Mouse (Mus musculus): ENCODE measurements around the gene Rras2.
A peak's percentile ranks its signal among the peaks of the same experiment; 100 is the strongest.

The Rras2 gene

DNA sequence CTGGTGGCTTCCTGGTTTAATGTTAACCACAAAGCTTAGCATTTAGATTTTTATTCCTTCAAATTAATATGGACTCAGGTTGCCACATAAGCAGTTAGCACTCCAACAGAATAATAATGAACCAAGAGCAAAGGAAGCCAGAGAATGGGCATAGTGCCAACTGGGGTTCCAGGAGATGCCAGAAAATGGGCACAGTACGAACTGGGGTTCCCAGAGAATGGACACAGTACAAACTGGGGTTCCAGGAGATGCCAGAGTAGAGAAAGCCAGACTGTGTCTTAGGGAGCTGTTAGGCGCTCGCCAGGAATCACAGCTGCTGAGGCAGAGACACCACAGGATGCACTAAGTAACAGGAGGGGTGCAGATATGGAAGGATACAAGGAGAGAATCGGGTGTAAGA is 80.3 kb downstream of the Rras2 start:
- DNase-seq (ENCODE audit: low read depth in 2 of 2, low spot score in 2 of 2): no peak

DNA sequence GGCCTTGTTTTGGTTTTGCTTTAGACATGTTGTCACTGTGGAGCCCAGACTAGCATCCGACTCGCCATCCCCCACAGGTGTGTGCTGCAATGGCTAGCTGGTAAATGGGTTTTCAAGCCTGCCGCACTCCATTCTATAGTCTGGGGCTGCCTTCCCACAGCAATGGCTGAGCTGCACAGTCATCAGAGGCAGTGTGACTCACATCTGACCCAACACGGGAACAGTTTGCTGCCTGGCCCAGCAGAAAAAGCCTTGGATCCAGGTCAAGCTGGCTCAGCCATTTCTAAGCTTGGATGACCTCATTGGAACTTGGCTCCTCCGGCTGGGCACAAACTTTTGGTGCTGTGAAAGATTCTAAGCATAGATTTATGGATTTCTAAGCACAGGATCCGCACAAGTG is 88.0 kb downstream of the Rras2 start:
- DNase-seq (ENCODE audit: low read depth in 2 of 2, low spot score in 2 of 2): no peak

DNA sequence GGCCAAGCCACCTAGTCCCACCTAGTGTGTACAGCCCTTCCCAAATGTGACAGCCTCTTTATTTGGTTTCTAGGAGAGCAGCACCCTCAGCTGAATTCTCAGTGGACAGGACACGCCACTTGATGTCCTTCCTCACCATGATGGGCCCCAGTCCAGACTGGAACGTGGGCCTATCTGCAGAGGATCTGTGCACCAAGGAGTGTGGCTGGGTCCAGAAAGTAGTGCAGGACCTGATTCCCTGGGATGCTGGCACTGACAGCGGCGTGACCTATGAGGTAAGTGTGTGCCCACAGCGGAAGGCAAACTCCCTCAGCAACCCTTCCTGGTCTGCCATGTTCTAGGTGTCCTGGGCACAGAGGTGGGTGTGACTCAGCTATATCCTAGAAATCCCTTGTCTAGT is 88.8 kb downstream of the Rras2 start:
- DNase-seq (ENCODE audit: low read depth in 2 of 2, low spot score in 2 of 2): no peak

DNA sequence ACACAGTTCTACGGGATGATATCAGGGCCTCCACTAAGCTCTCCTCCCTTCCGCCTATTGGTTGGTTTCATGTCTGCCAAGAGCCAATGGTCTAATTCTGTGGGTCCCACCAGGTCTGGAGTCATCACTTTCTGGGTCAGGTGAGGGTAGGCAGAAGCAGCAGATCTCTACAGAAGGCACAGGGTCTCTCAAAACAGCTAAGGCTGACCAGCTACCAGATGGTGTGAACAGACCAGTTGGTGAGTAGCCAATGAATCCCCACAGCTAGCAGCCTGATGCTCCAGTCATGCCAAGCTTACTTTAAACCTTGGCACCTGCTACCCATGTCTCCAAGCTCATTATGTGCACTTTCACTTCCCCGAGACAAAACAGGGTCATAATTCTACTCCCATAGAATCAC is 90.2 kb downstream of the Rras2 start:
- DNase-seq (ENCODE audit: low read depth in 2 of 2, low spot score in 2 of 2): no peak

DNA sequence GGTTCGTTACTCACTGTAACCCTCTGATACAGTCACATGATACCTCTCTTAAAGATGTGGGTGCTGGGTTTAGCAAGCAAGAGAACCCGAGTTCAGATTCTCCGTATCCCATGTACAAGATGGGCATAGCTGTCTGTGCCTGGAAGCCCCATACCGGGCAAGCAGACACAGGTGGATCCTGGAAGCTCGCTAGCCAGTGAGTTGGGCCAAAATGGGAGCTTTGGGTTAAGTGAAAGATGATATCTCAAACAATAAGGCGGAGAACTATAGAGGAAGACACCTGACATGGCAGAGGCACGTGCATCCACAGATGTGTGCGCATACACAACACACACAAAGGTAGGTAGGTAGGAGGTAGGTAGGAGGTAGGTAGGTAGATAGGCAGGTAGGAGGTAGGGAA is 90.7 kb downstream of the Rras2 start:
- DNase-seq (ENCODE audit: low read depth in 2 of 2, low spot score in 2 of 2): no peak

DNA sequence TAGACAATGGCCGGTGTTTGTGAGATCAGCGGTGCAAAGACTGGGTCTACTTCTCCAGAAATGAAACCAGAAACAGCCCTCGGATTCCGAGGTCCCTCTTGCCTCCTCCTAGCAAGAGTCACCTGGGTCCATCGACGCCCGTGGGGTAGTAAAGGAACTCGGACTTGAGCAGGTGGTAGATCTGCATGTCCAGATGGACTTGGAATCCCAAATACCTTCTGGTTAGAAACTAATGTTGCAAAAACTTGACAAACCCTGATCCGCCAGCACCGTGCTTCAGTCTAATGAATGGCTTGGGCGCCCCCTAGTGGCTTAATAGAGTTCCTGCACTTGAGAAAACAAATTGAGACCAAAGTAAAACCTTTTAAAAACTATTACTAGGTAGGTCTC is 96.9 kb downstream of the Rras2 start:
- peak; percentile 67 to 81 for DNase-seq (ENCODE audit: low read depth in 2 of 2, low spot score in 2 of 2)

DNA sequence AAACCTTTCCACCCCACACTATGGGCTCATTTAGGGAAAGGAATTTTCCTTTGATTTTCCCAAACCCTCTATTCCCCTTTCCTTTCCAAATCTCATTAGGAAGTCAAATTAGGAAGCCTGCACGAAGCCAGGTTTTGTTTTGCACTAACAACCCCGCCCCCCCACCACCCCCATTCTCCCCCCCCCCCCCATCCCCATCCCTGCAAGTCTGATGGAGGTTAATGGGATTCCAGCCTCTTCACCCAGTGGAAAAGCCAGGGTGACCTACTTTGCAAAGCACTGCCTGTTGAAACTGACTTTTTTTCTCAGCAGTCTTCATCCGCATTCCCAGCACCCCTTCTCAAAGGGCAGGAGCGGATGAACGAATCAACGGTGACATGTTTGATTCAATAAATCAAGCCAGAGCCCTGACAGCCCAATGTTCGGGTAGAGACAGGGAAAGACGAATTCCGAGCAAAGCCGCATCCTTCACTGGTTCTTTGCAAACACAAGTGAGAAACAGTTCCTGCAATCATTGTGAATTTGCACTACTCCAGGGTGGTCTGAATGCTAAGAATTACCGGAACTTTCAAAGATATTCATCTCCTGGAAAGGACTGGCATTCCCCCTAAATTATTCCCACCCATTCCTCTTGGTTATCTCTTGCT is 97.4 kb downstream of the Rras2 start:
- no peak for DNase-seq (ENCODE audit: low read depth in 2 of 2, low spot score in 2 of 2)

DNA sequence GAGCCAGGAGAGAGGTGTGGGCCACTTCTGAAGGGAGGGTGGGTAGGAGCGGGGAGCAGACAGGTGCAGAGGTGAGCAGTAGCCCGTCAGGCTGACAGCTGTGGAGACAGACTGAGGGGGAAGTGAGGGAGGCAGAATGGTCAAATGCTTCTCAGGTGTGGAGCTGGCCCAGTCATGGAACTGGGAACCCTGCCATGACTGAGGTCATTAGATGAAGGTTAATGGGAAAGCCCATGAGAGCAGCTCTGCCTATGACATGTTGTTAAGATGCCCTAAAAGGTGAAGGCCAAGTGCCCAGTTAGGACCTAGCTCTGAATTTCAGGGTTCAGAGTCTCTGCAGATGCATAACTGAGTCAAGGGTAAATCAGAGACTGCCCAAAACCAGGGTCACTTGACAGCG is 98.7 kb downstream of the Rras2 start:
- no peak for DNase-seq (ENCODE audit: low read depth in 2 of 2, low spot score in 2 of 2)

DNA sequence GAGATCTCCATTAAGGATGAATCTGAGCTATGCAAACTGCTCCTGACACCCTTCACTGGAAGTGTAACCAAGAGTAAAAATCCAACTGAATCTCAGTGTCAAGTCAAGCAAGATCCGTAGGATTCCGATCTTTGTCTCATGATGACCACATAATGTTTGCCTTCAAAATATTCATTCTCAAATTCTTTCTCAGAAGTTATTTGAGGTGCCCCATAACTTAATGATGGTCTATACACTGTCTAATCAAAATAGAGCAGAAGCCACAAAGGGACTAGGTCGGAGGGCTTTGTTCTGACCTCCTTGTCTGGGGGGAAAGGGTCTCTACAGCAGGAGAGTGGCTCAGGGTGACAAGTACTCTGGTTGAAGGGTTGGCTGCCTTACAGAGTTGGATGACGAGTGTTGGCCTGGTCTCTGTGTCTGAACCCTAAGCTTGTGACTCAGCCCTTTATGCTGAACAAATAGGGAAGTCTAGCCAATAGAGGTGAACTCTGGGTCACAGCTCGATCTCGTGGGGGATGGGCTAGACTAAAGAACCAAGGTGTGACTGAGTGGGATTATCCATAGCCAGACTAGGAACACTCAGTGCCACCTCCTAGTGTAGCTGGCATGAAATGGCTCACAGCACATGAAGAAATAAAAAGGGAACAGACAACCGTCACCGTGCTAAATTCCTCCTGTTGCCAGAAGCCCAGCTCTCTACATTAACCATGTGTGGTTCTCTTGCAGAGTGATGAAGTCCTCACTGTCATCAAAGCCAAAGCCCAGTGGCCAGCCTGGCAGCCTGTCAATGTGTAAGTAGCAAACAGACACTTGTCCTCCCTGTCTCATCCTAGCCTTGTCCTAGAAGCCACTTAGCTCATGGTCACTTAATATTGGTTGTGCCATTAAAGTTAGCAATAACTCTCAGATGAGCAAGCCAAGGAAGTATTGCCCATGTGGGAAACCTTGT is 101.3 kb downstream of the Rras2 start:
- DNase-seq (ENCODE audit: low read depth in 2 of 2, low spot score in 2 of 2): no peak

DNA sequence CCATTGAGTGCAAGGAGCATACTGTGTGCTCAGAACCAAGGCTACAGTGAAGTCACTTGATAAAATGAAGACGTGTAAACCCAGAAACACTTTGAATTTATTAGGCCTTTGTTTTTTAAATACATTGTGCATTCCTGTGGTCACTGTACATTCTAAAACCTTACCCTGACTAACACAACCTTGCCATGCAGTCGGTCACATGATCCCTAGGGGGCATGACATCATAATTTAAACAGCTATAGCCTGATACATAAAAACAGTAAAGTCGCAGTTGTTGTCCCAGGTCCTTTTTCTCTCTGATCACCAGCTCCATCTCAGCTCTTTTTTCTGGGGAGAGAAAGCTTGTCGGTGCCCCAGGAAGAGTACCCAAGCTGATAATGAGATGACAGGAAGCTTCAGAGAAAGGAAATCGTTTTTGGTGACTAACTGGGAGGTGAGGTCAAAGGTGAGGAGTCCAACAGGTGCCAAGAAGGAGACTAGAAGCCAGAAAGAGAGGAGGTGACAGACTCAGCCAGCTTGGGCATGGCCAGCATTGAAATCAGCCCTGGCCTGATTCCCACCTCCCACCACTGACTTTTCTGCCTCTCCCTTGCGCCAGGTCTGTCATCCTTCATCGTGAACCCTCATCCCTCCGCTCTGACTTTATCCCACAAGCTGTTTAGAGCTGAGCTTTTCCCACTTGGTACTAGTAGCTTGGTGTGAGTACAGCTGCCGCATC is 105.7 kb downstream of the Rras2 start:
- DNase-seq (ENCODE audit: low read depth in 2 of 2, low spot score in 2 of 2): no peak

DNA sequence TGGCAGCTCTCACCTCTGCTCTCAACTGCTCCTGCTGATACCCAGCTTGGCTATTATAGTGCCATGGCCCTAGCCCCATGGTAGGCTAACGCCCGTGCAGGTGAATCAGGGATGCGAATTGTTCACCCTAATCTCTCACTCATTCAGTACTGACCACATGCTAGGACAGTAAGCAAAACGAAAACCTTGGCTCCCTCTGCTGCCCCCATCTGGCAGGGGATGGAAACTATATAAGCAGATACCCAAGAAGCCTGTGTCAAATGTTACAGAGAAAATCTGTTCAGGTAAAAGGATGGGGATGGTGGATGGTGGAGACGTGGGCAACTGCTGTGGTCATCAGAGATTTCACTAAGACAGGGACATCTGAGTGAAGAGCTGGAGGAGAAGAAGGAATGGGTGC is 110.0 kb downstream of the Rras2 start:
- DNase-seq (ENCODE audit: low read depth in 2 of 2, low spot score in 2 of 2): no peak

DNA sequence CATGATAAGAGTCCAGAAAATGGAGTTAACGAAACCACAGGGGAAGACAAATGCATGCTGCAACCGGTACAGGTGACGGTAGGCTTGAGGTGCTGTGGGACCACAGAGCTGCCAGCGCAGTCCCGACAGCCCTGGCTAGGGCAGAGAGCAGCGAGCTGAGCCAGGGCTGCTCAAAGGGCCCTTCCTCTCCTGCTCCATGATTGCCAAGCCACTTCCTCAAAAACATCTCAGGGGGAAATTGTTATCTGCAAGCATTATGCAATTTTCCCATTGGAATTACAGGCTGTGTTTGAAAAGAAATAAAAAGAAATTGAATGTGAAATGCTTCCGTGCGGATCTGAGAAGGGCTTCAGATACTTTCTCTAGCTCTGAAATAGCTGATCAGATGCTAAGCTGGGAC is 111.1 kb downstream of the Rras2 start:
- no peak for DNase-seq (ENCODE audit: low read depth in 2 of 2, low spot score in 2 of 2)

DNA sequence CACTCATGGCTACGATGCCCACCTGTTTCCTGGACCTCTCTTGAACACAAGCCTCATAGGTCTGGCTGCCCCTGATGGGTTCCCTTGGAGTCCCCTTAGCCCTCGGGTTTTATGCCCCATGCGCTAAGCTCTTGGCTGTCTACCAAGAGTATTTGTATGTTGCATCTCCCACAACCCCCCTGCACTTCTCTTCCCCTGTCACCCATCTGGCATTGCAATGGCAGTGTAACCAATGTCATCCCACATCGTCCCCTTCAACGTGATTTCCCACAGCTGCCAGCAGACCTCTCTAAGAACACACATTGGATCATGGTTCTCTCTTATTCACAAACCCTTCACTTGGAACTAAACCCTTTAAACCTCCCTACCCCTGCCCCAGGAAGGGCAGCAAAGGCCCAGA is 112.1 kb downstream of the Rras2 start:
- DNase-seq (ENCODE audit: low read depth in 2 of 2, low spot score in 2 of 2): no peak

DNA sequence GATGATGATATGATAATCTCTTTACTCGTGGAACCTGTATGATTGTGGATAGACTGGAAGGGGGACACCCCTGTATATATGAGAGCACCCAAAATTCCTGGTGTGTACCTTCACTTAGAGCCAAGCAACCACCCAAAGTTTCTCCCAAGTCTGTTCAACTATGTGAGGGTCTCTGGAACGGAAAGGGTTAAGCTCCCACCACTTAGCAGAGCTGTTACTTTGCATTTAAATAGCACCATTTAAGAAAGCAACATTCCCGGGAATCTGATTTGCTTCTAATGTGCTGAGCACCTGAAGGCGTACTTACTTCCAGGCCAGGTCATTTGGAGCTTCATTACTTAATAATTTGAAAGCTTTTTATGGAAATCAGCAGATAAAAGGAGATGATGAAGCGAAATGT is 113.4 kb downstream of the Rras2 start:
- no peak for DNase-seq (ENCODE audit: low read depth in 2 of 2, low spot score in 2 of 2)

DNA sequence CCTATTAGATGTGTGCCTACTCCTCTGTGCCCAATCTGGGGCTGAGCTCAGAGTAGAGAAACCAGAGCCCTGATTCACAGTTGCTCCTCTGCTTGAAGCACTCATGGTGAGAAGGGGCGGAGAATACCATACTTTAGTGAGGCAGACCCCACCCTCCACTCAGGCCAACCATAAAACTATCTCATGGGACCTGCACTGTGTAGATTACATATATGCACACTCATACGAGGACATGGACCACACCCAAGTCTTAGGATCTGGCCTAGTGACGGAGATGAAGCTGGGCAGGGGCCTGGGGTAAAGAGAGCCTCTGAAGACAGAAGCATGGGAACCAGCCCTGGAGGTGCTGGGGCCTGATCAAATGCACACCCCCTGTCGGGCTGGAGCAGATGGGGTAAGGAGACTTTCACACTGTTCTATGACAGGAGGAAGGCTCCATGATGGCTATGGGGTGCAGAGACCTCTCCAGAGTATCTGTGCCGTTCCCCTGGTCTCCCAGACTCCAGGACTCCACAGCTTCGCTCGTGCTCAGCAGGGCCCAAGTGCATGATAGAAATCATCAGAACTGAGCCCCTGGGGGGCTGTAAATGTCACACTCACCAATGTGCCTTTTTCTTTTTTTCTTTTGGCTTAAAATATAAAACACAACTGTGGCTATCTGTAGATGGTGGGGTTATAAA is 119.8 kb downstream of the Rras2 start:
- no peak for DNase-seq (ENCODE audit: low read depth in 2 of 2, low spot score in 2 of 2)
